Mouse (Mus musculus): ENCODE measurements around the gene 1700102P08Rik. TPM values are rescaled to one million over a fixed set of nuclear protein-coding genes. Genes with fewer than 3 reads are reported as not detected.

1700102P08Rik gene
- polyA plus RNA-seq, 1 experiment = 1.9 TPM

- no peak overlapping the region for H3K4me3 ChIP-seq (ENCODE audit: control insufficient read depth, insufficient read depth, low read length)
- H3K27me3 ChIP-seq (ENCODE audit: control insufficient read depth, insufficient read depth, low read length) = no peaks in the 10 kb centered on the region
- H3K4me1 ChIP-seq (replicated peaks; ENCODE audit: control insufficient read depth, insufficient read depth, low read length) = peaks cover 7% of the 10 kb centered on the region
- H3K27ac ChIP-seq (ENCODE audit: control insufficient read depth, insufficient read depth, low read length) = no peak overlapping the region
- H3K36me3 ChIP-seq (ENCODE audit: control insufficient read depth, insufficient read depth, low read length) = no peaks in the 10 kb centered on the region
- no peak for DNase-seq
- 63% methylated on average over 6 of the region's 6 CpGs for WGBS
- TF ChIP-seq POLR2A (IDR thresholded peaks at IDR 0.05; ENCODE audit: control insufficient read depth, extremely low read depth, insufficient read depth, low read length, poor library complexity) = no peak
- TF ChIP-seq CTCF (IDR thresholded peaks at IDR 0.05; ENCODE audit: borderline replicate concordance, control insufficient read depth, extremely low read depth, insufficient read depth, low read length, poor library complexity) = no peak
Measured at GRCm38 (mm10) chr9:108452911-108453310, 60.3 kb downstream of the 1700102P08Rik start.

GRCm38 (mm10) chr9:108453458-108453857 is 60.9 kb downstream of the 1700102P08Rik start:
- WGBS = 48% methylated on average over 4 of the region's 4 CpGs

GRCm38 (mm10) chr9:108454429-108454828 is 61.8 kb downstream of the 1700102P08Rik start:
- no peaks in the 10 kb centered on the region for H3K27me3 ChIP-seq (ENCODE audit: control insufficient read depth, insufficient read depth, low read length)
- DNase-seq = no peak
- 95% methylated on average over 6 of the region's 6 CpGs for WGBS
- H3K4me3 ChIP-seq (ENCODE audit: control insufficient read depth, insufficient read depth, low read length) = no peak overlapping the region
- H3K4me1 ChIP-seq (replicated peaks; ENCODE audit: control insufficient read depth, insufficient read depth, low read length) = peaks cover 7% of the 10 kb centered on the region
- no peak overlapping the region for H3K27ac ChIP-seq (ENCODE audit: control insufficient read depth, insufficient read depth, low read length)
- TF ChIP-seq POLR2A (IDR thresholded peaks at IDR 0.05; ENCODE audit: control insufficient read depth, extremely low read depth, insufficient read depth, low read length, poor library complexity) (no peak), CTCF (IDR thresholded peaks at IDR 0.05; ENCODE audit: borderline replicate concordance, control insufficient read depth, extremely low read depth, insufficient read depth, low read length, poor library complexity) (no peak)
- no peaks in the 10 kb centered on the region for H3K36me3 ChIP-seq (ENCODE audit: control insufficient read depth, insufficient read depth, low read length)

More at GRCm38 (mm10) chr9:108453458-108453857, 60.9 kb downstream of the 1700102P08Rik start:
- Histone ChIP-seq H3K4me1 (replicated peaks; ENCODE audit: control insufficient read depth, insufficient read depth, low read length) (peaks cover 7% of the 10 kb centered on the region), H3K4me3 (ENCODE audit: control insufficient read depth, insufficient read depth, low read length) (no peak overlapping the region), H3K36me3 (ENCODE audit: control insufficient read depth, insufficient read depth, low read length) (no peaks in the 10 kb centered on the region), H3K27me3 (ENCODE audit: control insufficient read depth, insufficient read depth, low read length) (no peaks in the 10 kb centered on the region), H3K27ac (ENCODE audit: control insufficient read depth, insufficient read depth, low read length) (no peak overlapping the region)
- TF ChIP-seq CTCF (IDR thresholded peaks at IDR 0.05; ENCODE audit: borderline replicate concordance, control insufficient read depth, extremely low read depth, insufficient read depth, low read length, poor library complexity) = no peak
- no peak for TF ChIP-seq POLR2A (IDR thresholded peaks at IDR 0.05; ENCODE audit: control insufficient read depth, extremely low read depth, insufficient read depth, low read length, poor library complexity)
- no peak for DNase-seq

DNA sequence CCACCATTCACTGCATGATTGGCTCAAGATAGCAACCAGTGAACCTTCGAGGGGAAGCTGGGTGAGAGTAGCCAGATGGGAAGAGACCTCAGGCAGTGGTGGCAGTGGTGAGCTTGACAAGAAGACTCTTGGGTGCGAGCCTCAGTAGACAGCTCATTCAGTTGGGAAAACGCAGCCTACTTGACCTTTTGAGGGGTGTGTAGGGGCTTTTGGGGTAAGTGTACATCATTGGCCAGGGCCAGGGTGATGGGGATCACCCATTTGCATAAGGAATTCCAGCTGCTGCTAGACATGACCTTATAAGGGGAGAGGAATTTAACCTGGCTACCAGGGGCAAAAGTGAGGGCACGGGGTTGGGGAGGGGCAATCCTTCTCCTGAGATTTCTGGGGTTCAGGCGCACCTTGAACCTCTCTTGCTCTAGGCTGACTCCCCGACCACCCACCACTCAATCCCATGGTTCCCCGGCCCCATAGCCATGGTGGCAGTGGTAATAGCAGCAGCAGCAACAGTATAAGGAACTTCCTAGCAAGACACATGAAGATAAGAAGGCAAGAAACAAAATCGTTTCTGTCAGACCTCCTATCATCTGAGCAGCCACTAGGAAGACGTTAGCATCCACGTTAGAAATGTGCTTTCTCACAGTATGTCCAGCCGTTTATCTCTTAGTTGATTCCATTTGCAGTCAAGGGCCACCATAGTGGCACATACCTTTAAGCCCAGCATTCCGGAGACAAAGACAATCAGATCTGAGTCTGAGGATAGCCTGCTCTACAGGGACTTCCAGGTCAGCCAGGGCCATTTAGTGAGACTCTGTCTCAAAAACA is 63.4 kb downstream of the 1700102P08Rik start:
- Histone ChIP-seq H3K4me3 (ENCODE audit: control insufficient read depth, insufficient read depth, low read length) (no peak overlapping the region), H3K27me3 (ENCODE audit: control insufficient read depth, insufficient read depth, low read length) (no peaks in the 10 kb centered on the region), H3K36me3 (ENCODE audit: control insufficient read depth, insufficient read depth, low read length) (no peaks in the 10 kb centered on the region), H3K27ac (ENCODE audit: control insufficient read depth, insufficient read depth, low read length) (no peak overlapping the region), H3K4me1 (replicated peaks; ENCODE audit: control insufficient read depth, insufficient read depth, low read length) (peaks cover 7% of the 10 kb centered on the region)
- TF ChIP-seq POLR2A (IDR thresholded peaks at IDR 0.05; ENCODE audit: control insufficient read depth, extremely low read depth, insufficient read depth, low read length, poor library complexity) (no peak), CTCF (IDR thresholded peaks at IDR 0.05; ENCODE audit: borderline replicate concordance, control insufficient read depth, extremely low read depth, insufficient read depth, low read length, poor library complexity) (no peak)
- WGBS = 93% methylated on average over 12 of the region's 12 CpGs
- no peak for DNase-seq

DNA sequence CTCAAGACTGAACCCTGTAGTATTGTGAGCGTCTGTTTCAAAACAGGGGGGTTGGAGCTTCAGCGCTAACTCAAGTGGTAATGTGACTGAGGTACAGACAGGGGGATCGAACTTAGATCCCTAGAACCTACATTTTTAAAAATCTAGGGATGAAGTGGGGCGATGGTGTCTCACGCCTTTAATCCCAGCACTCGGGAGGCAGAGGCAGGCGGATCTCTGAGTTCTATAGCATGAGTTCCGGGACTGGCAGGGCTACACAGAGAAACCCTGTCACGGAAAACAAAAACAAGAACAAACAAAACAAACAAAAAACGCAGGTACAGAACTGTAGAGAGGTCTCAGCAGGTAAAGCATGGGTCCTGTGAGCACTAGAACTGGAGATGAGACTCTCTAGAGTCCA is 64.3 kb downstream of the 1700102P08Rik start:
- WGBS = 94% methylated on average over 10 of the region's 10 CpGs
- TF ChIP-seq CTCF (IDR thresholded peaks at IDR 0.05; ENCODE audit: borderline replicate concordance, control insufficient read depth, extremely low read depth, insufficient read depth, low read length, poor library complexity) = no peak
- TF ChIP-seq POLR2A (IDR thresholded peaks at IDR 0.05; ENCODE audit: control insufficient read depth, extremely low read depth, insufficient read depth, low read length, poor library complexity) = no peak
- H3K4me1 ChIP-seq (replicated peaks; ENCODE audit: control insufficient read depth, insufficient read depth, low read length) = peaks cover 14% of the 10 kb centered on the region
- H3K27ac ChIP-seq (ENCODE audit: control insufficient read depth, insufficient read depth, low read length) = no peak overlapping the region
- H3K36me3 ChIP-seq (ENCODE audit: control insufficient read depth, insufficient read depth, low read length) = no peaks in the 10 kb centered on the region
- no peak for DNase-seq
- no peaks in the 10 kb centered on the region for H3K27me3 ChIP-seq (ENCODE audit: control insufficient read depth, insufficient read depth, low read length)
- no peak overlapping the region for H3K4me3 ChIP-seq (ENCODE audit: control insufficient read depth, insufficient read depth, low read length)

DNA sequence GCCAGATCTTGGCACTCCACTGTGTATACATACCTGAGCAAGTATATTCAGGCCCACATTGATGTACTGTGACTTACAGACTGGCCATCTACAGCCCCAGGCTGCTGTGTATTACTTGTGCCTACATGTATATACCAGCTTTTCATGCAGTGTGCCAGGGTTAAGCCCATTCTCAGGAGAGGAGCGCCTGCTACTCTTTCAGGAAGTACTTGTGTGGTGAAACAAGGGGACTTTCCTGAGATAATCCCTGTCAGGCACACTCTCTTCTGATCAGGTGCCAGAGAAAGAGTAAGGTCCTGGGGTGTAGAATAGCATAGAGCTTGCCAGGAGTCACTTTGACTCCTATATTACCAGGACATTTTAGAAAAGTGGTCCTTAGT is 67.3 kb downstream of the 1700102P08Rik start:
- Histone ChIP-seq H3K27me3 (ENCODE audit: control insufficient read depth, insufficient read depth, low read length) (no peaks in the 10 kb centered on the region), H3K4me3 (ENCODE audit: control insufficient read depth, insufficient read depth, low read length) (no peak overlapping the region; the same call in 1 of the 2 replicates), H3K27ac (ENCODE audit: control insufficient read depth, insufficient read depth, low read length) (no peak overlapping the region), H3K36me3 (ENCODE audit: control insufficient read depth, insufficient read depth, low read length) (peaks cover 15% of the 10 kb centered on the region), H3K4me1 (replicated peaks; ENCODE audit: control insufficient read depth, insufficient read depth, low read length) (peaks cover 11% of the 10 kb centered on the region)
- DNase-seq = no peak
- 96% methylated on average over 1 of the region's 1 CpGs for WGBS
- TF ChIP-seq POLR2A (IDR thresholded peaks at IDR 0.05; ENCODE audit: control insufficient read depth, extremely low read depth, insufficient read depth, low read length, poor library complexity) = no peak
- TF ChIP-seq CTCF (IDR thresholded peaks at IDR 0.05; ENCODE audit: borderline replicate concordance, control insufficient read depth, extremely low read depth, insufficient read depth, low read length, poor library complexity) = no peak

Other genes with a start within 250 kb of the 1700102P08Rik start
- gene Bsn, start 202.4 kb upstream of the 1700102P08Rik start, polyA plus RNA-seq (2012; rRNA removed) = 2.6 and 4.3 TPM in 2 replicates
- 25.4 and 27.0 TPM in 2 replicates for gene Dag1, start 128.8 kb upstream of the 1700102P08Rik start, polyA plus RNA-seq (2012; rRNA removed)
- gene Nicn1, start 102.4 kb upstream of the 1700102P08Rik start, polyA plus RNA-seq (2012; rRNA removed) = 9.0 and 9.2 TPM in 2 replicates
- gene Amt, start 96.0 kb upstream of the 1700102P08Rik start, polyA plus RNA-seq (2012; rRNA removed) = 3.2 and 4.4 TPM in 2 replicates
- gene Rhoa, start 86.7 kb upstream of the 1700102P08Rik start, polyA plus RNA-seq (2012; rRNA removed) = 148 and 178 TPM in 2 replicates
- gene Tcta, start 86.6 kb upstream of the 1700102P08Rik start, polyA plus RNA-seq (2012; rRNA removed) = 31.1 and 43.4 TPM in 2 replicates
- 800 and 899 TPM in 2 replicates for gene Gpx1, start 53.9 kb upstream of the 1700102P08Rik start, polyA plus RNA-seq (2012; rRNA removed)
- 100 and 104 TPM in 2 replicates for gene Usp4, start 45.0 kb upstream of the 1700102P08Rik start, polyA plus RNA-seq (2012; rRNA removed)
- gene Ccdc36, start 35.7 kb downstream of the 1700102P08Rik start, polyA plus RNA-seq (2012; rRNA removed) = 0.09 and 0.12 TPM in 2 replicates
- not detected in 2 replicates for gene BC048562, start 43.7 kb downstream of the 1700102P08Rik start, polyA plus RNA-seq (2012; rRNA removed)
- gene Ccdc71, start 67.7 kb downstream of the 1700102P08Rik start, polyA plus RNA-seq (2012; rRNA removed) = 39.6 and 40.2 TPM in 2 replicates
- gene Klhdc8b, start 68.8 kb downstream of the 1700102P08Rik start, polyA plus RNA-seq (2012; rRNA removed) = 16.9 and 21.0 TPM in 2 replicates
- 16.1 and 33.7 TPM in 2 replicates for gene Lamb2, start 86.9 kb downstream of the 1700102P08Rik start, polyA plus RNA-seq (2012; rRNA removed)
- gene Usp19, start 97.8 kb downstream of the 1700102P08Rik start, polyA plus RNA-seq (2012; rRNA removed) = 318 and 335 TPM in 2 replicates
- 376 and 382 TPM in 2 replicates for gene Qars, start 114.9 kb downstream of the 1700102P08Rik start, polyA plus RNA-seq (2012; rRNA removed)
- gene Qrich1, start 124.0 kb downstream of the 1700102P08Rik start, polyA plus RNA-seq (2012; rRNA removed) = 200 and 225 TPM in 2 replicates
- 160 and 200 TPM in 2 replicates for gene Impdh2, start 167.5 kb downstream of the 1700102P08Rik start, polyA plus RNA-seq (2012; rRNA removed)
- gene Ndufaf3, start 174.6 kb downstream of the 1700102P08Rik start, polyA plus RNA-seq (2012; rRNA removed) = 65.5 and 74.2 TPM in 2 replicates
- gene Dalrd3, start 177.1 kb downstream of the 1700102P08Rik start, polyA plus RNA-seq (2012; rRNA removed) = 418 and 504 TPM in 2 replicates
- 106 and 112 TPM in 2 replicates for gene Wdr6, start 185.9 kb downstream of the 1700102P08Rik start, polyA plus RNA-seq (2012; rRNA removed)
- 6.6 and 10.5 TPM in 2 replicates for gene P4htm, start 204.9 kb downstream of the 1700102P08Rik start, polyA plus RNA-seq (2012; rRNA removed)